In the genomic region with DNA sequence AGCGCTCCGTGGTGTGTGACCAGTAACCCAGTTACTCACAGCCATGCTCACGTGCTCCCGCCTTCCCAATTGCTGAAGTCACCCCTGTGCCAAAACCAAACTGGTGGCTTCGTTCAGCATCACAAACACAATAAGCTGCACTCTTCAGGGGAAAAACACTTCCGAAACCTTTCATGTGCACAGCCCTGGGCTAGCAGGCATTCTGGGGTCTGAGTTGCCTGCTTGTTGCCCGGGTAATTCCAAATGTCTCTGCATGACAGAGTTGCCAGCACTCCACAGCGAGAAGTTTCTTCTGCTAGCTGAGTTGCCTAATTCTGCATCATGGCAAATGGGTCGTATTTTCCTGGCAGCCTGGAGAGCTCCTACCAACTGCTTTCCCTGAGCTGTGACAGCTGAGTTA, we compare ENCODE assay signal across 26 mouse cellular contexts.
DNase-seq lines count a peak whose midpoint lies in the region; ATAC-seq and TF ChIP-seq lines count a peak whose summit lies in the region.
"Had no signal": no experiment of that assay in that cellular context is flagged by ENCODE, and none has a peak within 500 bp of the region (broad histone marks: within the 10 kb centered on the region; RNA-seq: fewer than 3 reads in every experiment).

No protein-coding gene starts in this region.

- no peak for TF ChIP-seq CTCF in gastrocnemius, adult 2 months (IDR thresholded peaks at IDR 0.05)
- TF ChIP-seq CTCF in Patski (IDR thresholded peaks at IDR 0.05): no peak

- POLR2A ChIA-PET in Patski (lab: Charles Lee): no interaction called here

- in situ Hi-C loops in Patski (cut with MboI; ENCODE audit: low pct_unique_long_range_greater_than_20kb): no loop called here

- no peak overlapping the region for H3K27ac ChIP-seq in gastrocnemius, adult 2 months
- H3K27ac ChIP-seq: embryonic facial prominence, embryonic 13.5 days; heart, embryonic 10.5 days; heart, embryonic 15.5 days; limb, embryonic 13.5 days; lung, embryonic 15.5 days; midbrain, embryonic 10.5 days; midbrain, embryonic 15.5 days; neural tube, embryonic 12.5 days had no signal

- peak; percentile 28 for ATAC-seq in Patski
- ATAC-seq: intestine, postnatal 0 days; midbrain, embryonic 15.5 days had no signal

- CTCF ChIA-PET in Patski (lab: Charles Lee): interaction anchor here (1.5 kb wide), 1 partner anchor 10 kb away, joined by 4 read pairs; no protein-coding TSS in a partner anchor

- DNase-seq in cerebellum, postnatal 10 days: peak; percentile 38 to 51
- DNase-seq in cerebellum, postnatal 4 days (ENCODE audit: low spot score in 2 of 2): no peak
- peak; percentile 31 for DNase-seq in gastrocnemius, adult 2 months
- no peak for DNase-seq in gastrocnemius, postnatal 36 days
- peak; percentile 35 for DNase-seq in layer of hippocampus, adult 11-12 months (ENCODE audit: low spot score)
- no peak for DNase-seq in layer of hippocampus, postnatal 10 days (ENCODE audit: low spot score in 2 of 2)
- no peak for DNase-seq in Patski (ENCODE audit: low read depth, low spot score)
- DNase-seq in frontal cortex, postnatal 10 days (ENCODE audit: low spot score in 2 of 2): no peak
- DNase-seq: adrenal gland, postnatal 10 days; gastrocnemius, postnatal 14 days; heart, adult 11 months; kidney, adult 9 months; kidney, postnatal 10 days; right cerebral cortex, adult 18-20 months; spleen, adult 18-20 months; thymus, postnatal 14 days had no signal

- H3K27me3 ChIP-seq in Patski: no peaks in the 10 kb centered on the region
- H3K27me3 ChIP-seq: embryonic facial prominence, embryonic 13.5 days; heart, embryonic 15.5 days; limb, embryonic 13.5 days; lung, embryonic 15.5 days; midbrain, embryonic 15.5 days; neural tube, embryonic 12.5 days had no signal

- H3K4me3 ChIP-seq in gastrocnemius, adult 2 months: no peak overlapping the region
- H3K4me3 ChIP-seq: embryonic facial prominence, embryonic 13.5 days; heart, embryonic 10.5 days; heart, embryonic 15.5 days; limb, embryonic 13.5 days; lung, embryonic 15.5 days; midbrain, embryonic 10.5 days; midbrain, embryonic 15.5 days; myocyte; neural tube, embryonic 12.5 days had no signal

- intact Hi-C loops in gastrocnemius, adult 2 months (cut with DNase I): no loop called here
- intact Hi-C loops in gastrocnemius, postnatal 36 days (cut with DNase I): no loop called here

Comparison
In these comparisons a context has a peak if more than half of its experiments do, and no peak if none do; other contexts are left out.
1. DNase-seq: peak in cerebellum, postnatal 10 days (2 of 2), gastrocnemius, adult 2 months (single experiment) and layer of hippocampus, adult 11-12 months (single experiment); none in cerebellum, postnatal 4 days (0 of 2), gastrocnemius, postnatal 36 days (0 of 2), layer of hippocampus, postnatal 10 days (0 of 2), Patski (single experiment) and frontal cortex, postnatal 10 days (0 of 2).